Mouse (Mus musculus): ENCODE results near the gene Fam221a.

The Fam221a gene

GRCm38 (mm10) chr6:49367159-49368054 is at the start of gene Fam221a:
TSS of gene Fam221a (plus strand) at chr6:49367739.
- peak; percentile 85 to 91 for DNase-seq (ENCODE audit: low spot score in 2 of 2)

GRCm38 (mm10) chr6:49318966-49319594 is 48.5 kb upstream of the Fam221a start, which contains the start of gene Ccdc126:
TSS of gene Ccdc126 (plus strand) at chr6:49319274.
- DNase-seq (ENCODE audit: low spot score in 2 of 2), result peak; percentile 96 to 98

GRCm38 (mm10) chr6:49319595-49320315 is 47.8 kb upstream of the Fam221a start:
- DNase-seq (ENCODE audit: low spot score in 2 of 2), result peak in 1 of 2 experiments; percentile 4

GRCm38 (mm10) chr6:49321341-49321740 is 46.2 kb upstream of the Fam221a start:
- no peak for DNase-seq (ENCODE audit: low spot score in 2 of 2)

GRCm38 (mm10) chr6:49322056-49322455 is 45.5 kb upstream of the Fam221a start:
- DNase-seq (ENCODE audit: low spot score in 2 of 2), result no peak

GRCm38 (mm10) chr6:49322986-49323385 is 44.6 kb upstream of the Fam221a start:
- DNase-seq (ENCODE audit: low spot score in 2 of 2), result peak in 1 of 2 experiments; percentile 8

GRCm38 (mm10) chr6:49324528-49324927 is 43.0 kb upstream of the Fam221a start:
- DNase-seq (ENCODE audit: low spot score in 2 of 2), result no peak

GRCm38 (mm10) chr6:49325294-49325693 is 42.2 kb upstream of the Fam221a start:
- DNase-seq (ENCODE audit: low spot score in 2 of 2), result no peak

- DNase-seq (ENCODE audit: low spot score in 2 of 2), result no peak
Observed at GRCm38 (mm10) chr6:49326846-49327245, 40.7 kb upstream of the Fam221a start.

- DNase-seq (ENCODE audit: low spot score in 2 of 2), result no peak
Observed at GRCm38 (mm10) chr6:49331369-49332059, 36.0 kb upstream of the Fam221a start.

- no peak for DNase-seq (ENCODE audit: low spot score in 2 of 2)
Observed at GRCm38 (mm10) chr6:49332060-49332370, 35.5 kb upstream of the Fam221a start.

GRCm38 (mm10) chr6:49338566-49338965 is 29.0 kb upstream of the Fam221a start:
- DNase-seq (ENCODE audit: low spot score in 2 of 2), result no peak

- DNase-seq (ENCODE audit: low spot score in 2 of 2), result no peak
Observed at GRCm38 (mm10) chr6:49339145-49339544, 28.4 kb upstream of the Fam221a start.

- no peak for DNase-seq (ENCODE audit: low spot score in 2 of 2)
Observed at GRCm38 (mm10) chr6:49343737-49344469, 23.6 kb upstream of the Fam221a start.

- DNase-seq (ENCODE audit: low spot score in 2 of 2), result no peak
Observed at GRCm38 (mm10) chr6:49349826-49350225, 17.7 kb upstream of the Fam221a start.

- DNase-seq (ENCODE audit: low spot score in 2 of 2), result no peak
Observed at GRCm38 (mm10) chr6:49354613-49355012, 12.9 kb upstream of the Fam221a start.

- DNase-seq (ENCODE audit: low spot score in 2 of 2), result no peak
Observed at GRCm38 (mm10) chr6:49355171-49355570, 12.4 kb upstream of the Fam221a start.

- no peak for DNase-seq (ENCODE audit: low spot score in 2 of 2)
Observed at GRCm38 (mm10) chr6:49360420-49360819, 7.1 kb upstream of the Fam221a start.

GRCm38 (mm10) chr6:49368212-49368611 is 673 bp downstream of the Fam221a start:
- DNase-seq (ENCODE audit: low spot score in 2 of 2), result no peak

GRCm38 (mm10) chr6:49372705-49373104 is 5.2 kb downstream of the Fam221a start:
- DNase-seq (ENCODE audit: low spot score in 2 of 2), result no peak

GRCm38 (mm10) chr6:49373943-49374342 is 6.4 kb downstream of the Fam221a start:
- no peak for DNase-seq (ENCODE audit: low spot score in 2 of 2)

Data from urinary bladder, adult 18-20 months (tissue).